Mouse (Mus musculus) myocyte (in vitro differentiated cells): ENCODE data around the gene 1700031F05Rik.

ENCODE experiments used
- CEBPB ChIP-seq: IDR thresholded peaks from 2 replicates; pipeline ENCODE4 v1.6.1; 2011; ENCODE audit warnings: mild to moderate bottlenecking, moderate library complexity; ENCODE audit not compliant: poor library complexity, insufficient read depth, severe bottlenecking
- MAX ChIP-seq: IDR thresholded peaks from one replicate; pipeline ENCODE4 v1.6.1; 2011; ENCODE audit warnings: low read depth, mild to moderate bottlenecking, control low read depth
- POLR2A ChIP-seq: IDR thresholded peaks from one replicate; pipeline ENCODE4 v1.6.1; 2011; ENCODE audit warnings: low read depth, mild to moderate bottlenecking, control low read depth, moderate library complexity; ENCODE audit not compliant: insufficient read length
- POLR2AphosphoS2 ChIP-seq: IDR thresholded peaks from one replicate; pipeline ENCODE4 v1.6.1; 2011; ENCODE audit warnings: low read depth, control low read depth; ENCODE audit not compliant: insufficient read length
- TCF12 ChIP-seq: IDR thresholded peaks from one replicate; pipeline ENCODE4 v1.6.1; 2011; ENCODE audit warnings: mild to moderate bottlenecking, control low read depth; ENCODE audit not compliant: poor library complexity, insufficient read depth, severe bottlenecking

DNA sequence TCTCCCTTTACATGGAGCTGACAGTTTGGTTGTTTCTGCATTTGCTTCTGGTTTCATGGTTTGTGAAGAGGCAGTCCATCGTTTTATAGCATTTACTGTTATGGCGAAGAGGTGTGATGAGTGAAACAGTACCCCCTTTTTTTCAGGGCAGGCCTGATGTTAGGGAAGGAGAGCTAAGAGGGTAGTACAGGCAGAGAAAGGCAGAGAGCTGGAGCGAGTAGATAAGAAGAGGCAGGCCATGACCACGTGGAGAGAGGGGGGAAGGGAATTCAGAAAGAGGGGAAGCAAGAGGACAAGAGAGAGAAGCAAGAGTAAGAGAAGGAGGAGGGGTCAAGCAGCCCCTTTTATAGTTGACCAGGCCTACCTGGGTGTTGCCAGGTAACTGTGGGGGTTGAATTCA lies 55.5 kb downstream of the 1700031F05Rik start:
- TF ChIP-seq TCF12, result no peak
- no peak for TF ChIP-seq POLR2A
- no peak for TF ChIP-seq CEBPB
- no peak for TF ChIP-seq POLR2AphosphoS2
- TF ChIP-seq MAX, result no peak
